Mouse (Mus musculus): ENCODE data around the gene Nadsyn1. TPM values are rescaled to one million over a fixed set of nuclear protein-coding genes. Genes with fewer than 3 reads are reported as not detected.

The Nadsyn1 gene
- polyA plus RNA-seq, 1 experiment from 2014 or later: 7.4 TPM

DNA sequence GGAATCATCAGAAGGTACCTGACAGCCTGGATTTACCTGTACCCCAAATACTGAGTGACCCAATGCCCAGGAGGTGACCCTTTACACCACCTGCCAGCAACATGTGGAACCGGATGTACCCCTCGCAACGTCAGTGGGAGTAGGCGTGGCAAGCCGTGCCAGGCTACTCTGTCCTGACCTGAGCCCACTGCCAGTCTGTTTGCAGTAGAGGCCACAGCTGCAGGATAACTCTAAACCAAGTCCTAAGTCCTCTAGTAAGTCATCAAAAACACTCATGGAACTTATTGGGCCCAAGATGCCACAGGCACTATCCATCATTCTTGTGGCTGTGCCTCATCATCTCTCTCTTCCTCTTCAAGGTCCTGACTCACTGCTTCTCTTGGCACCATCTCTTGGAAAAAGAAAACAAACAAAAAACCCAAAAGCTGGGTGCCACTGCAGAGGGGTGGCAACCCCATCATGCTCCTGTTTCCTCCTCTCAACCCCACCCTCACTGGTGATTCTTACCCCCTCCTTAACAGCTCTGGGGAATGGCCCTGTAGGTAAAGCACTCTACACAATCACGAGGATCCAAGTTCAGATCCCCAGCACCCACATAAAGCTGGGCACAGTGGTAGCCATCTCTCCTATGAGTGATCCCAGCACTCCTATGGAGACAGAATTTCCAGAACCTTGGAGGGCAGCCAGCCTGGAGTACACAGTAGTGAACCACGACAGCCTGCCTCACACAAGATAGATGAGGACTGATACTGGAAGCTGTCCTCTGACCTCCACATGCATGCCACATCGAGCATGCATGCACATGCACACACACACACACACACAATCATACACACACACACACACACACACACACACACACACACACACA is 21.2 kb downstream of the Nadsyn1 start:
- H3K4me1 ChIP-seq (replicated peaks): no peaks in the 10 kb centered on the region
- 93% methylated on average over 8 of the region's 8 CpGs for WGBS
- H3K9me3 ChIP-seq (replicated peaks): no peaks in the 10 kb centered on the region
- H3K27me3 ChIP-seq (replicated peaks): no peaks in the 10 kb centered on the region
- H3K27ac ChIP-seq (ENCODE audit: poor library complexity, severe bottlenecking): no peak overlapping the region
- H3K4me2 ChIP-seq: no peak overlapping the region
- ATAC-seq (ENCODE audit: insufficient number of reproducible peaks, low FRiP score): no peak
- H3K9ac ChIP-seq: no peak overlapping the region
- peaks cover 92% of the 10 kb centered on the region for H3K36me3 ChIP-seq
- H3K4me3 ChIP-seq: no peak overlapping the region

DNA sequence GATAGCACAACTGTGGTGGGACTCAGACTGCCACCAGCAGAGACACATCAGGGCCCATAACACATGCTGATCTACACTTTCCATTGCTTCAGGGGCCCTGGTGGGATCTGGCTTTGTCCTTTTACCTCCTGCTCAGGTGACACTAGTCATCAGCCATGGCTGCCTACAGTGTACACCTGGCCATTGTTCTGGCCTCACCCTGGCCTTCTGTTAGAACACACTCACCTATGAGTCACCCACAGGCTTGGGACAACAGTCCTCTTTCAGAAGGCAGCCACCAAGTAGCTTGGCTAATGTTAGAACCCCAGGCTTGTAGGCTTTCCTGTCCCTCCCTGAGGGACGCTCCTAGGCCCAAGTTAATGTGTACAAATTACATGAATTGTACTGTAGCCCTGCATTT is 21.9 kb downstream of the Nadsyn1 start:
- no peak overlapping the region for H3K9ac ChIP-seq
- peaks cover 93% of the 10 kb centered on the region for H3K36me3 ChIP-seq
- H3K4me2 ChIP-seq: no peak overlapping the region
- no peak for ATAC-seq (ENCODE audit: insufficient number of reproducible peaks, low FRiP score)
- 86% methylated on average over 1 of the region's 1 CpGs for WGBS
- H3K27me3 ChIP-seq (replicated peaks): no peaks in the 10 kb centered on the region
- H3K4me3 ChIP-seq: no peak overlapping the region
- no peaks in the 10 kb centered on the region for H3K9me3 ChIP-seq (replicated peaks)
- no peaks in the 10 kb centered on the region for H3K4me1 ChIP-seq (replicated peaks)
- no peak overlapping the region for H3K27ac ChIP-seq (ENCODE audit: poor library complexity, severe bottlenecking)

GRCm38 (mm10) chr7:143798783-143799182 is 23.9 kb downstream of the Nadsyn1 start:
- H3K36me3 ChIP-seq: peaks cover 88% of the 10 kb centered on the region
- H3K9me3 ChIP-seq (replicated peaks): no peaks in the 10 kb centered on the region
- H3K4me1 ChIP-seq (replicated peaks): no peaks in the 10 kb centered on the region
- no peaks in the 10 kb centered on the region for H3K27me3 ChIP-seq (replicated peaks)
- whole genome bisulfite sequencing: 82% methylated on average over 4 of the region's 4 CpGs
- no peak overlapping the region for H3K9ac ChIP-seq
- H3K4me2 ChIP-seq: no peak overlapping the region
- H3K27ac ChIP-seq (ENCODE audit: poor library complexity, severe bottlenecking): no peak overlapping the region
- ATAC-seq (ENCODE audit: insufficient number of reproducible peaks, low FRiP score): no peak
- no peak overlapping the region for H3K4me3 ChIP-seq

DNA sequence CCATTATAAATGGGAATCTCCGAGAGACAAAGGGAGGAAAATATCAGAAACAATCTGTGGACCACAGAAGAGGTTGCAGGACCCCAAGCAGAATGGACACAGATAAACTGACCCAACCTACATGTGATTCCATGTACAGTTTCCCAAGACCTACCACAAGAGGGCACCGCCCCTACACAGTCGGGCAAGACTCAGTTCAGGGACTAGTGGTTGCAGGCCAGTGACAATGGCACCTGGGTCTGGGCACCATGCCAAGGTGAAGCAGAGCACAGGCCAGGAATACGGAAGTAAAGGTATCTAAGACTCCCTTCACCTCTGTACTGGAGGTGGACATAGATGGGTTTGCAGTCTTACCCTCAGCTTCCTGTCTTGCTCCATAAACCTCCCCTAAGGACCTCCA is 29.5 kb downstream of the Nadsyn1 start:
- H3K4me2 ChIP-seq: no peak overlapping the region
- H3K27ac ChIP-seq (ENCODE audit: poor library complexity, severe bottlenecking): no peak overlapping the region
- ATAC-seq (ENCODE audit: insufficient number of reproducible peaks, low FRiP score): no peak
- no peak overlapping the region for H3K9ac ChIP-seq
- no peak overlapping the region for H3K4me3 ChIP-seq
- H3K36me3 ChIP-seq: peaks cover 33% of the 10 kb centered on the region
- H3K9me3 ChIP-seq (replicated peaks): 0 out of 2 replicates have a peak, but pooled peaks cover 4% of the 10 kb centered on the region
- H3K27me3 ChIP-seq (replicated peaks): no peaks in the 10 kb centered on the region
- no peaks in the 10 kb centered on the region for H3K4me1 ChIP-seq (replicated peaks)
- whole genome bisulfite sequencing: 54% methylated on average over 4 of the region's 4 CpGs

DNA sequence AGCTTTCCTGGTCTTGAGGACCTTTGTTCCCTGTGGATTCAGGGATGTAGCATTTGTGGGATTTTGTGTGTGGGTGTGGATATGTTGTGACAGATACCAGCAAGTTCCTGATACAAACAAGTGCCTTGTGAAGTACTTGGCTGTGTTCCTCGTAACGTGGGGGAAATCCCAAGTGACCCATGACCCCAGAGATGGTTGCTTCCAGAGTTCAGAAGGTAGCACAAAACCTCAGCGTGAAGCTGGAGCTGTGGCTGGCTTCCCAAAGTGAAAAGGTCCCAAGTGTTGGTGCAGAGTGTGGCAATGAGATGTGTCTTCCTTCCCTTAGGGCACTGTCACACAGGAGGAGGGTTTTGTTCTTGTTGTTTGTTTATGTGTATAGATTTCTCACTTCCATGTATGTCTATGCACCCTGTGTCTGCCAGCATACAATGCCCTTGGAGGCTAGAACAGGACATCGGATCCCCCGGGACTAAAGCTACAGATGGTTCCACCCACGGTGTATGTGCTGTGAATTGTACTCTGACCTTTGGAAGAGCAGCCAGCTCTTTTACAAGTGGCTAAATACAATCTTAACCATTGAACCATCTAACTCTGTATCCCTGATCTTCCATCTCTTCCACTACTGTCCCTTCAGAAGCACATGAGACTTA is 30.2 kb downstream of the Nadsyn1 start:
- WGBS: 70% methylated on average over 6 of the region's 6 CpGs
- no peak overlapping the region for H3K4me3 ChIP-seq
- H3K27me3 ChIP-seq (replicated peaks): no peaks in the 10 kb centered on the region
- H3K36me3 ChIP-seq: peaks cover 26% of the 10 kb centered on the region
- 0 out of 2 replicates have a peak, but pooled peaks cover 4% of the 10 kb centered on the region for H3K9me3 ChIP-seq (replicated peaks)
- H3K4me1 ChIP-seq (replicated peaks): no peaks in the 10 kb centered on the region
- no peak overlapping the region for H3K27ac ChIP-seq (ENCODE audit: poor library complexity, severe bottlenecking)
- H3K4me2 ChIP-seq: no peak overlapping the region
- H3K9ac ChIP-seq: no peak overlapping the region
- ATAC-seq (ENCODE audit: insufficient number of reproducible peaks, low FRiP score): no peak

GRCm38 (mm10) chr7:143783996-143784829 is 38.4 kb downstream of the Nadsyn1 start, which contains the start of gene Mrgpre:
Gene Mrgpre, minus strand, starts transcription at chr7:143784500.
- H3K9me3 ChIP-seq (replicated peaks): no peaks in the 10 kb centered on the region
- H3K4me3 ChIP-seq: peak within 1 kb of the TSS; percentile 56
- peaks cover 10% of the 10 kb centered on the region for H3K27me3 ChIP-seq (replicated peaks)
- H3K27ac ChIP-seq (ENCODE audit: poor library complexity, severe bottlenecking): peak within 1 kb of the TSS; percentile 75
- peak; percentile 84 for ATAC-seq (ENCODE audit: insufficient number of reproducible peaks, low FRiP score)
- H3K4me2 ChIP-seq: peak within 1 kb of the TSS; percentile 84
- H3K9ac ChIP-seq: peak within 1 kb of the TSS; percentile 65
- peaks cover 24% of the 10 kb centered on the region for H3K4me1 ChIP-seq (replicated peaks)
- peaks cover 9% of the 10 kb centered on the region for H3K36me3 ChIP-seq
- 2% methylated on average over 21 of the region's 21 CpGs for WGBS

- Histone ChIP-seq H3K4me3 (peak overlapping the region; percentile 56), H3K9ac (peak overlapping the region; percentile 65), H3K9me3 (replicated peaks) (no peaks in the 10 kb centered on the region), H3K36me3 (peaks cover 9% of the 10 kb centered on the region), H3K27ac (ENCODE audit: poor library complexity, severe bottlenecking) (peak overlapping the region; percentile 70), H3K4me1 (replicated peaks) (peaks cover 24% of the 10 kb centered on the region), H3K27me3 (replicated peaks) (peaks cover 10% of the 10 kb centered on the region), H3K4me2 (peak overlapping the region; percentile 84)
- 15% methylated on average over 6 of the region's 6 CpGs for WGBS
- peak; percentile 45 for ATAC-seq (ENCODE audit: insufficient number of reproducible peaks, low FRiP score)
Observed at GRCm38 (mm10) chr7:143783378-143783995, 39.2 kb downstream of the Nadsyn1 start.

GRCm38 (mm10) chr7:143777375-143777774 is 45.3 kb downstream of the Nadsyn1 start:
- Histone ChIP-seq H3K4me1 (replicated peaks) (peaks cover 10% of the 10 kb centered on the region), H3K27ac (ENCODE audit: poor library complexity, severe bottlenecking) (no peak overlapping the region), H3K4me2 (no peak overlapping the region), H3K36me3 (peaks cover 9% of the 10 kb centered on the region), H3K4me3 (no peak overlapping the region), H3K9me3 (replicated peaks) (no peaks in the 10 kb centered on the region), H3K27me3 (replicated peaks) (peaks cover 14% of the 10 kb centered on the region), H3K9ac (no peak overlapping the region)
- ATAC-seq (ENCODE audit: insufficient number of reproducible peaks, low FRiP score): no peak
- 15% methylated on average over 2 of the region's 2 CpGs for WGBS

DNA sequence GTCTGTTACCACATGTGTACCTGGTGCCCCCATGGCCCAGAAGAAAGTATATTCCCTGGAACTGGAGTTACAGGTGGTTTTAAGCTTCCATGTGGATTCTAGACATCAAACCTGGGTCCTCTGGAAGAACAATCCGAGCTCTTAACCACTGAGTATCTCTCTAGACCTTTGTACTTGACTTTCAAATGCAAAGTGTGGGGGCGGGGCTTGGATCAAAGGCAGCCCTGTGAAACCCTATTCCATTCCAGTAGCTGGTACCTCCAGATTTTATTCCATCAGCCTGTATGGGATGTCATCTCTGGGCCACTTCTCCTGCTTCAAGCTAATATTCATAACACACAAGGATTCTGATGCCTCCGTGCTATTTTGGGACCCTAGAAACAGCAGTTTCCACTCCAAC is 46.5 kb downstream of the Nadsyn1 start:
- H3K4me2 ChIP-seq: no peak overlapping the region
- H3K4me3 ChIP-seq: no peak overlapping the region
- no peak overlapping the region for H3K27ac ChIP-seq (ENCODE audit: poor library complexity, severe bottlenecking)
- H3K4me1 ChIP-seq (replicated peaks): peaks cover 10% of the 10 kb centered on the region
- H3K27me3 ChIP-seq (replicated peaks): peaks cover 13% of the 10 kb centered on the region
- H3K36me3 ChIP-seq: peaks cover 9% of the 10 kb centered on the region
- no peak for ATAC-seq (ENCODE audit: insufficient number of reproducible peaks, low FRiP score)
- no peak overlapping the region for H3K9ac ChIP-seq
- 33% methylated on average over 3 of the region's 3 CpGs for WGBS
- H3K9me3 ChIP-seq (replicated peaks): no peaks in the 10 kb centered on the region

GRCm38 (mm10) chr7:143769461-143769860 is 53.2 kb downstream of the Nadsyn1 start:
- no peak overlapping the region for H3K27ac ChIP-seq (ENCODE audit: poor library complexity, severe bottlenecking)
- H3K4me3 ChIP-seq: no peak overlapping the region
- H3K4me1 ChIP-seq (replicated peaks): no peaks in the 10 kb centered on the region
- no peaks in the 10 kb centered on the region for H3K36me3 ChIP-seq
- H3K27me3 ChIP-seq (replicated peaks): peaks cover 40% of the 10 kb centered on the region
- no peak overlapping the region for H3K9ac ChIP-seq
- H3K4me2 ChIP-seq: no peak overlapping the region
- H3K9me3 ChIP-seq (replicated peaks): no peaks in the 10 kb centered on the region
- no peak for ATAC-seq (ENCODE audit: insufficient number of reproducible peaks, low FRiP score)
- 50% methylated on average over 1 of the region's 1 CpGs for WGBS
